Mouse (Mus musculus) liver, embryonic 18 days (tissue): ENCODE results near the gene Galp. TPM values are rescaled to one million over a fixed set of nuclear protein-coding genes. Genes with fewer than 3 reads are reported as not detected.

ENCODE experiments used
- polyA plus RNA-seq: library from polyadenylated mRNA; depleted of rRNA; stranded (reverse); fragments of >200 nt; gene quantifications from 2 replicates; pipeline ENCODE4 v1.2.3, GENCODE M21; 2012; rRNA removed

The Galp gene
- not detected in 2 replicates for polyA plus RNA-seq

DNA sequence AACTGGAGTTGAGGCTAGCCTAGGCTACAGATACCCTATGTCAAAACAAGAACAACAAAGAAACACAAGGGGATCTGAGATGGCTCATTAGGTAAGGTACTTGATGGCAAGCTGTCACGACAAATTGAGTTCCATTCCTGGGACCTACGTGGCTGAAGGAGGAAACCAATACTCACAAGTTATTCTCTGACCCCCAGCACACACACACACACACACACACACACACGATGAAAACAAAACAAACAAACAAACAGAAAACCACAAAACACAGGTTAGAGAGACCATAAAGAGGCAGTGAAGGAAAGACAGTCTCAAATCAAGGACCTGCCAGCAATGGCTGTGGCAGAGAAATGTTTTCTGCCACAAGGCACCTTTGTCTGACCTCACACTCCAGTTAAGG is at the start of gene Galp:
TSS of gene Galp (plus strand) at position 301 of the 400 bp plus-strand sequence.

DNA sequence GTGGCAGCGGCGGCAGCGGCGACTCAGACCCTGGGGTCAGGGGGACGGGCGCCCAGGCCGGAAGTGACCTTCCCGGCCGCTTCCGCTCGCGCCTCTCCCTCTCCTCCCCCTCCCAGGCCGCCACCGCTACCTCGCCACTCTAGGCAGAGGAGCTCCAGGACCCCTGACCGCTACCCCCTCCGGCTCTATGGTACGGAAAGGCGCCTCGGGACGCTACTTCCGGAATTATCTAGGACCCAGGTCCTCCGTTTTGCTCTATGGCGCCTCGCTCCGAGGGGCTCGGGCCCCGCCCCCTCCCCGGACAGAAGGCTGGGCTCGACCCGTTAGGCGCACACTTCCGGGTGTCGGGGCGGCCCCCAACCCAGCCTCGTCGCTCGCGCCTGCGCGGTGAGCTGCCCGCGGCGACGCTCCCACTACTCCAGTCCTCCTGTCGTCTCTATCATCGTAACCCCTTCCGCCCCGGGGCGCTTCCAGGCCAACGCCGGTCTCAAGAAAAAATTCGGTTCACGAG is 40.9 kb upstream of the Galp start, which contains the start of gene Zfp787:
TSS of gene Zfp787 (minus strand) at position 97 of the 511 bp plus-strand sequence.

DNA sequence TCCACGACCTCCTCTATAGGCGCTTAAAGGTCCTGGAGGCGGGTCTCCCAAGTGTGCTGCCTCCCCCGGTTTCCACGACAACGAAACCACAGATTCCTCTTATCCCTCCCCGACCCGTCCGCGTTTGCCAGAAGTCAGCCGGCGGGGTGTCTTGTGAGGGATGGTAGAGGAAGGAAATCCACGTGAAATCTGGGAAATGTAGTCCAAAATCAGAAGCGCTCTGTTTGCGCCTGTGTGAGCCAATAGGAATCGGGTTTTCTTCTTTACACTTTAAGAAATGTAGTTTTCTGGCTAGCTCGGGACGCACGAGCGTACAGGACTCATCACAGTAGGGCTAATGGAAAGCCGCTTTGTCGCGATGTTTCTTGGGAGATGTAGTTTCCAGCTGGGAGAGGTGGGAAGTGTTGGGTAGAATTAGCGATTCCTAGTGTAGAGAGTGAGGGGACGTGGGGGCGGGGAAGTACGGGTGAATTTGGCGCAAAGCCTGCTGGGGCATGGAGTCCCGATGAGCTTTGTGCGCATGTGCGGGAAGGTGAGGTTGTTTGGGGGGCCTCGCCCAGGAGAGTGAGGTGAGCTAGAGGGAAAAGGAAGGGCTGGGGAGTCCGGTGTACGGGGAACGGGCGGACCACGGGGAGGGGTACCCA is 24.8 kb upstream of the Galp start, which contains the start of gene Zfp444:
TSS of gene Zfp444 (plus strand) at position 221 of the 644 bp plus-strand sequence.

DNA sequence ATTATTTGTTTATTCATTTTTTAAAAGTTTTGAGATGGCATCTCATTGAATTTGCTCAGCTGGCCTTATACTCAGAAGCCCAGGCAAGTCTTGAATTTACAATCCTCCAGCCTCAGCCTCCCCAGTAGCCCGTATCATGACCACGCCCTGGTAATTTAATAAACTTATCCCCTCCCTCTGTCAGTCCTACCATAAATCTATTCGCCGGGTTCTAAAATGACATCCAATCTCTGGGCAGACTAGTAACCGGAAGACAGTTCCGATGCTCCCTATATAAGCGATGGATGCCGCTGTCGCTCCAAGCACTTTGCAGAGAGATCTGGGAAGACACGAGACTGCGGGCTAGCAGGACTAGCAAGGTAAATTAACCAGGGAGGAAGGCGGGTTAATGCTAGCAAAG is 25.1 kb downstream of the Galp start, which contains the start of gene Zscan5b:
TSS of gene Zscan5b (plus strand) at position 301 of the 400 bp plus-strand sequence.

DNA sequence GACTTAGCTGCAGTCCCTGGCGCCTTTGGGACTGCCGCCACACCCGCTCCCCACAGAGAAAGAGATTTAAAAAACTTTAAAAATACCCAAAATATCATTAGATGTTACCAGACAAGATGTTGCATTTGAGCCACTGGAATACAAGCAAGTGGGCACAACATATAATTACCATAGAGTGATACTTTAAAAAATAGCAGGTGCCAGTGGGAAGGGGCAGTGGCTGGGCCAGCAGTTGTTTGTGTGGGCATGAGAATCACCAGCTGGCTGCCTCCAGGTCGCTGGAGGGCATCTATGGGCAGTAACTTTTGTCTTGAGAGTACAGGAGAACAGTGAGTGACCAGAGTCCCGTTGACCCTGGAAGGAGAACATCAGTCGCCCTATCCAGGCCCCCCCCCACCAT is 55.5 kb downstream of the Galp start, which contains the start of gene Epp13:
TSS of gene Epp13 (plus strand) at position 301 of the 400 bp plus-strand sequence.

Other genes starting within 250 kb of the Galp start
- gene Vmn1r65, start 186.1 kb upstream of the Galp start, polyA plus RNA-seq, result not detected in 2 replicates
- gene Nlrp4c, start 151.9 kb upstream of the Galp start, polyA plus RNA-seq, result 0.01 TPM in 1 of 2 replicates, not detected in the other
- gene Zfp787, start 41.1 kb upstream of the Galp start, polyA plus RNA-seq, result 16.4 and 21.9 TPM in 2 replicates
- gene Zfp444, start 24.9 kb upstream of the Galp start, polyA plus RNA-seq, result 16.6 and 19.2 TPM in 2 replicates
- not detected in 2 replicates for gene Zscan5b, start 25.2 kb downstream of the Galp start, polyA plus RNA-seq
- not detected in 2 replicates for gene Epp13, start 55.6 kb downstream of the Galp start, polyA plus RNA-seq
- gene Zfp667, start 89.5 kb downstream of the Galp start, polyA plus RNA-seq, result 1.1 TPM in 2 replicates
- gene Zfp583, start 134.2 kb downstream of the Galp start, polyA plus RNA-seq, result 0.52 and 0.60 TPM in 2 replicates
- 0.08 and 0.13 TPM in 2 replicates for gene Gm3854, start 146.7 kb downstream of the Galp start, polyA plus RNA-seq
- 0.50 and 0.55 TPM in 2 replicates for gene Zfp78, start 166.2 kb downstream of the Galp start, polyA plus RNA-seq
- gene Zfp28, start 186.2 kb downstream of the Galp start, polyA plus RNA-seq, result 1.3 and 1.4 TPM in 2 replicates
- not detected in 2 replicates for gene Smim17, start 201.6 kb downstream of the Galp start, polyA plus RNA-seq
- gene Gm20715, start 213.2 kb downstream of the Galp start, polyA plus RNA-seq, result not detected in 2 replicates
- not detected in 2 replicates for gene Olfr1344, start 241.6 kb downstream of the Galp start, polyA plus RNA-seq